Mouse (Mus musculus) olfactory bulb, adult 2 months (tissue): Measurements from ENCODE around the gene Prr13. TPM values are rescaled to one million over a fixed set of nuclear protein-coding genes. Genes with fewer than 3 reads are reported as not detected.

Experiments used
- H3K27ac ChIP-seq: fragments of 200-500 bp; 2 replicates; pipeline ENCODE4 v1.5.1; 2012; ENCODE audit warnings: low read depth, low read length; ENCODE audit not compliant: insufficient read depth
- H3K4me1 ChIP-seq: fragments of 200-500 bp; 2 replicates; pipeline ENCODE4 v1.6.1; 2012; ENCODE audit warnings: low read length; ENCODE audit not compliant: control insufficient read depth, insufficient read depth
- H3K4me3 ChIP-seq: fragments of 200-500 bp; 2 replicates; pipeline ENCODE4 v1.5.1; 2012; ENCODE audit warnings: mild to moderate bottlenecking, low read depth, low read length, moderate library complexity; ENCODE audit not compliant: insufficient read depth
- CTCF ChIP-seq: fragments of 200-500 bp; IDR thresholded peaks from 2 replicates; pipeline ENCODE4 v1.5.1; 2012; ENCODE audit warnings: low read depth, mild to moderate bottlenecking, low read length, moderate library complexity; ENCODE audit not compliant: insufficient read depth
- POLR2A ChIP-seq: fragments of 200-500 bp; IDR thresholded peaks from 2 replicates; pipeline ENCODE4 v1.6.1; 2012; ENCODE audit warnings: mild to moderate bottlenecking, low read depth, low read length, moderate library complexity; ENCODE audit not compliant: insufficient read depth
- WGBS: fragments of 180-500 bp; shearing (Covaris S2); methylation state at CpG from one replicate; pipeline ENCODE4 v1.1.7; 2018; 5-methylcytosine and 5-hydroxymethylcytosine counted together
- polyA plus RNA-seq: library from polyadenylated mRNA; stranded (reverse); fragments of >200 nt; gene quantifications from 2 replicates; pipeline ENCODE4 v1.2.4, GENCODE M21; 2012; ENCODE audit warnings: low replicate concordance; ENCODE audit not compliant: missing spikeins, insufficient read depth, insufficient read length

The Prr13 gene
- polyA plus RNA-seq, 1 experiment: not detected

DNA sequence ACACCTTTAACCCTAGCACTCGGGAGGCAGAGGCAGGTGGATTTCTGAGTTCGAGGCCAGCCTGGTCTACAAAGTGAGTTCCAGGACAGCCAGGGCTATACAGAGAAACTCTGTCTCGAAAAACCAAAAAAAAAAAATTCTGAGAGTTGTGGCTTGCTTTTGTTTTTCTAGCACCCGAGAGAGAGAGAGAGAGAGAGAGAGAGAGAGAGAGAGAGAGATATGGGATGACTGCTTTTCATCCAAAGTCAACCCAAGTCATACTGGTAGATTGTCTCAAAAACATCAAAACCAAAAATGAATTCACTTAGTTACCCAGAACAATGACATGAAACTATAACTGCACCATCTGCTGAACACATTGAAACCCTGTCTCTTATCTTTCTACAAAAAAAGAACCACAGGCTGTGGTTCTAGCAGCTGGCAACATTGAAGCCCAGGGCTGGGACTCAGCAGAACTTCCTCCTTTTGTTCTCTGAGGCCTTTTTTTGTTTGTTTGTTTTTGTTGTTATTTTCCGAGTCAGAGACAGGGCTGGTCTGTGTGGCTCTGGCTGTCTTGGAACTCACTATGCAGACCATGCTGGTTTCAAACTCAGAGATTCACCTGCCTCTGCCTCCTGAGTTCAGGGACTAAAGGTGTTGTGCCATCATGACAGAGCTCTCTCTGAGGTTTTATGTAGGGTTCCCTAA is 635 bp upstream of the Prr13 start:
- peaks cover 6% of the 10 kb centered on the region; the same call in 1 of the 2 replicates for H3K4me1 ChIP-seq
- WGBS: 77% methylated on average over 5 of the region's 5 CpGs
- H3K27ac ChIP-seq: no peak overlapping the region
- H3K4me3 ChIP-seq: no peak overlapping the region
- no peak for TF ChIP-seq CTCF
- no peak for TF ChIP-seq POLR2A

GRCm38 (mm10) chr15:102459381-102459780 is 553 bp downstream of the Prr13 start:
- peak overlapping the region; percentile 47; the same call in 1 of the 2 replicates for H3K4me3 ChIP-seq

GRCm38 (mm10) chr15:102459847-102460246 is 1.0 kb downstream of the Prr13 start:
- no peak overlapping the region for H3K27ac ChIP-seq
- H3K4me1 ChIP-seq: peaks cover 6% of the 10 kb centered on the region; the same call in 1 of the 2 replicates
- H3K4me3 ChIP-seq: no peak overlapping the region
- TF ChIP-seq CTCF: no peak
- no peak for TF ChIP-seq POLR2A
- WGBS: 69% methylated on average over 5 of the region's 5 CpGs

More at GRCm38 (mm10) chr15:102459381-102459780, 553 bp downstream of the Prr13 start:
- 43% methylated on average over 6 of the region's 6 CpGs for WGBS
- no peak for TF ChIP-seq CTCF
- no peak for TF ChIP-seq POLR2A
- Histone ChIP-seq H3K4me1 (peaks cover 6% of the 10 kb centered on the region; the same call in 1 of the 2 replicates), H3K27ac (no peak overlapping the region)

DNA sequence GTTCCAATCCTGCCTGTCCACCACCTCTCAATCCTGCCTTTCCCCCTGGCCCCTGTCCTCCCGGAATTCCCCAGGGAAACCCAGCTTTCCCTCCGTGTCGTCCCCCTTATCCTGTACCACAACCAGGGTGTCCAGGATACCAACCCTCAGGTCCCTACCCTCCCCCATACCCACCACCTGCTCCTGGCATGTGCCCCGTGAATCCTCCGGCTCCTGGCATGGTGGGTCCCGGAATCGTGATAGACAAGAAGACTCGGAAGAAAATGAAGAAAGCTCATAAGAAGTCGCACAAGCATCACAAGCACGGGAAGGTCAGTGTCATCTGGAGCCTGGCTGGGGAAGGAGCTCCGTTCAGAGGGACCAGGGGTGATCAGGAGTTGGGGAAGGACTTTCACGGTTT is 1.6 kb downstream of the Prr13 start:
- no peak for TF ChIP-seq CTCF
- TF ChIP-seq POLR2A: no peak
- Histone ChIP-seq H3K27ac (no peak overlapping the region), H3K4me3 (no peak overlapping the region), H3K4me1 (peaks cover 6% of the 10 kb centered on the region; the same call in 1 of the 2 replicates)
- WGBS: 86% methylated on average over 12 of the region's 12 CpGs

DNA sequence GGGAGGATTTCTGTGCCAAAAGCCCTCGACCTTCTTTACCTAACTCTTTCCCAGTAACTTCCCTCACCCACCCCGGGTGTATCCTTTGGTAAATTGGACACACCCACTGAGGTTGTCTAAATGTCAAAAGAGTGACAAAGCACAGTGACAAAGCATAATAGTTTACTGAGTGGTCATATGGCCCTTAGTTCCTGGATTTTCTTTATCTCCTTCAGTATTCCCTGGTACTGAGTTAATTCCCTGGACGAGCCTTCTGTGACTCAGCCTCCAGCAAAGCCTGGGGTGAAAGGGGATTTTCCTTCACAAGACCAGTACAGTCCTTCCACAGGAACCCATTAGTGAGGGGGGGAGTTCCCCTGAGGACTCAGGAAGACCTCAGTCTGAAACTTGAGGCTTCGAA is 2.1 kb downstream of the Prr13 start:
- Histone ChIP-seq H3K4me1 (peaks cover 6% of the 10 kb centered on the region; the same call in 1 of the 2 replicates), H3K27ac (no peak overlapping the region), H3K4me3 (no peak overlapping the region)
- no peak for TF ChIP-seq CTCF
- WGBS: 73% methylated on average over 4 of the region's 4 CpGs

- Histone ChIP-seq H3K4me1 (peaks cover 6% of the 10 kb centered on the region; the same call in 1 of the 2 replicates), H3K4me3 (no peak overlapping the region), H3K27ac (no peak overlapping the region)
- TF ChIP-seq POLR2A: no peak
- TF ChIP-seq CTCF: no peak
- 88% methylated on average over 9 of the region's 9 CpGs for whole genome bisulfite sequencing
Observed at GRCm38 (mm10) chr15:102461430-102462075, 2.7 kb downstream of the Prr13 start.

DNA sequence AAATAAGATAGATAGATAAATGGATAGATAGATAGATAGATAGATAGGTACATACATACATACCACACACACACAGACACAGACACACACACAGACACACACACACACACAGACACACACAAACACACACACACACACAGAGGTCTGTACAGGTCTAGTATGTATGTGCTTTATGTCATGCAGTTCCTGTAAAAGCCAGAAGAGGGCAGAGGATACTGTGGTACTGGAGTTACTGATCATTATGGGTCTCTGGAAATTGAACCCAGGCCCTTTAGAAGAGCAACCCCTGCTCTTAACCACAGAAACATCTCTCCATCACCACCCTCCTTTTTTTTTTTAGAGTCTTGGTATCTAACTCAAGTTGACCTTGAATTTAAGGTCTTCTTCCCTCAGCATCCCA is 4.8 kb downstream of the Prr13 start:
- no peak for TF ChIP-seq CTCF
- no peak for TF ChIP-seq POLR2A
- Histone ChIP-seq H3K4me1 (peaks cover 6% of the 10 kb centered on the region; the same call in 1 of the 2 replicates), H3K4me3 (no peak overlapping the region), H3K27ac (no peak overlapping the region)

DNA sequence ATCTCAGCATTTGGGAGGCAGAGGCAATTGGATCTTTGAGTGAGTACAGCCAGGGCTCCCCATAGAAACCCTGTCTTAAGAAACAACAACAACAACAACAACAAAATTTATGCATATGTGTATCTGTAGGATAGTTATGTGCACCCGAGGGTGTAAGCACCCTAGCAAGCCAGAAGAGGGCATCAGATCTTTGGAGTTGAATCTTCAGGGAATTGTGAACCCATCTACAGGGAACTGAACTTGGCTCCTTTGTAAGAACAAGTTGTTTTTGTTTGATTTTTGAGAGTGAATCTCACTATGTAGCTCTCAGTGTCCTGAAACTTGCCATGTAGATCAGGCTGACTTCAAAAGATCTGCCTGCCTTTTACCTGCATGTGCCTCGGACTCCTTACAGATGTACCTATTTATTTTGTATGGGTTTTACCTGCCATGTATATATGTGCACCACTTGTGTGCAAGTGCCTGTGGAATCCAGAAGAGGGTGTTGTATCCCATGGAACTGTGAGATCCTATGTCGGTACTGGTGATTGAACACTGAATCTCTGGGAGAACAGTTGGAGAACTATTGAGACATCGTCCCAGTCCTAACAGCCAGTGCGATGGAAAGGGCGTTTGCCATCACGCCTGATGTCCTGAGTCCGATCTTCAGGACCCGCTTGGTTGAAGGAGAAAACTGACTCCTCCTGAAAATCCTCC is 10.0 kb downstream of the Prr13 start:
- Histone ChIP-seq H3K4me1 (no peaks in the 10 kb centered on the region), H3K4me3 (no peak overlapping the region), H3K27ac (no peak overlapping the region)
- WGBS: 98% methylated on average over 9 of the region's 9 CpGs
- no peak for TF ChIP-seq CTCF
- no peak for TF ChIP-seq POLR2A

DNA sequence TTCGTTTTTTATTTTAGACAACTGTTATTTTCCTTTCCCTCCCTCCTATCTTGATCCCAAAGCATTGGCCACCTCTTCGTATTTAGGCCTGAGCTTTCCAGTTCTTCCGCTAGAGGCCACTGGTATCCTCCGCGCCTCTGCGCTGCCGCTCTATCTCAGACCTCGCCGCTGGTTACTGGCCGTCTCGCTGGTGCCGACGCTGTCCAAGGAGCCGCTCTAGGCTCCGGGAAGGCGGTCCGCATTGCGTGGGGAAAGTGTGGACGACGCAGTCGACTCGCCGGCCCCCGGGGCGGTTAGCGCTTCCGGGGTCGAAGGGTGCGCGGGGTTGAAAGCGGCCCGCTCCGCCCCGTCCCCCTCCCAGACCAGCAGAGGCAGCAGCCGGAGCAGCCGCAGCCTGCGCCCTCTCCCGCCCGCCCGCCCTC is 11.4 kb downstream of the Prr13 start, which contains the start of gene Pcbp2:
TSS of gene Pcbp2 (plus strand) at position 357 of the 422 bp plus-strand sequence.
- 1% methylated on average over 36 of the region's 40 CpGs for WGBS
- TF ChIP-seq POLR2A (no peak), CTCF (peak; percentile 74)

More for the DNA sequence above, 11.4 kb downstream of the Prr13 start, which contains the start of gene Pcbp2:
- Histone ChIP-seq H3K4me3 (peak within 1 kb of the TSS; percentile 96), H3K4me1 (no peaks in the 10 kb centered on the region), H3K27ac (peak within 1 kb of the TSS; percentile 94)
